Mouse (Mus musculus): ENCODE data around the gene Senp1. TPM values are rescaled to one million over a fixed set of nuclear protein-coding genes. Genes with fewer than 3 reads are reported as not detected.
A peak's percentile ranks its signal among the peaks of the same experiment; 100 is the strongest.

Senp1 gene
- polyA plus RNA-seq (2014; fragmentation: Nextera tagmentation; extraction: Ambion mirVana): 22.1 and 25.1 TPM in 2 replicates

DNA sequence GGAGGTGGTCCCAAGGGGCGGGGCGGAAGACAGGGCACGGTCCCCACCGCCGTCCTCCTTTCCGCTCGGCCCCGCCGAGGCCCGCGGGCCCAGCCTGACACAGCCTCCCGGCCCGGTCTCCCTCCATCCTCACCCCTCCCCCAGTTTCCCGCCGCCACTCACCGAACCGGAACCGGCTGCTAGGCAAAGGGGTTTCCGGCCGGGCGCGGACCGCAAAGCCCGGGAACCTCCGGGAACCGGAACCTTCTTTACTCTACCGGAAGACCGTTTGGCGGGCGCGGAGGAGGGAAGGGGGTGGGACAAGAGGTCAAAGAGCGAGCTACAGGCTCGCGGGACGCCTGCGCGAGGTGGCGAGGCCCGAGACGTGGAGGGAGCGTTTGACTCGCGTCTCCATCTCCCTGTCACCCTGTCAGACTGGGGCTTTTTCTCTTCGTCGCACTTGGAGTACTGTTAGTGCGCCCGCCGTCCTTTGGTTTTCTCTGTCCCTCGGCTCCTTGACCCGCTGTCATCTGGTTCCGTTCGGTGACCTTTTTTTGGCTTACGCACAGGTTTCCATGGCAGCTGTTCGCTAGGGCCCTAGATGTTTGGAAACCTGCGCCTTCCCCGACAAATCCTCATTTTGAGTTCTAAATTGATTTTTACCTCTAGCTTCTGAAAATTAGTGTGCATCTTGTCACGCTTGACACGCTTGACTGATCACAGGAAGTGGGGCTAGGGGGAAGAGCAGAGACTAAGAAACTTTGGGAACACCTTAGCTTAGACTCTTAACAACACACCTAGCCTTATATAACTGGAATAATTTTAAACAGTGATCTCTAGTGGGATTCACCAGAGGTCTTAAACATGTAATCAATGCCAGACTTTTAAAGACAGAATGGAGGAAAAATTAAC is at the start of gene Senp1:
Senp1 (minus strand) TSS at position 624 of the 891 bp plus-strand sequence.
- ATAC-seq (ENCODE audit: low read depth): peak; percentile 93
- Histone ChIP-seq H3K4me1 (ENCODE audit: control insufficient read depth, insufficient read depth, low read length) (peaks cover 12% of the 10 kb centered on the region), H3K27me3 (ENCODE audit: control insufficient read depth, insufficient read depth, low read length) (no peaks in the 10 kb centered on the region), H3K9ac (replicated peaks; ENCODE audit: low read depth, low read length) (peak within 1 kb of the TSS; percentile 87), H3K27ac (ENCODE audit: low read depth, low read length) (peak within 1 kb of the TSS; percentile 85), H3K36me3 (ENCODE audit: control insufficient read depth, insufficient read depth, low read length) (no peaks in the 10 kb centered on the region), H3K4me2 (ENCODE audit: low read depth, low read length) (peak within 1 kb of the TSS; percentile 64), H3K4me3 (ENCODE audit: low read depth, low read length) (peak within 1 kb of the TSS; percentile 81), H3K9me3 (ENCODE audit: control insufficient read depth, low read length) (no peaks in the 10 kb centered on the region)
- WGBS: under 1% methylated on average over 51 of the region's 58 CpGs

DNA sequence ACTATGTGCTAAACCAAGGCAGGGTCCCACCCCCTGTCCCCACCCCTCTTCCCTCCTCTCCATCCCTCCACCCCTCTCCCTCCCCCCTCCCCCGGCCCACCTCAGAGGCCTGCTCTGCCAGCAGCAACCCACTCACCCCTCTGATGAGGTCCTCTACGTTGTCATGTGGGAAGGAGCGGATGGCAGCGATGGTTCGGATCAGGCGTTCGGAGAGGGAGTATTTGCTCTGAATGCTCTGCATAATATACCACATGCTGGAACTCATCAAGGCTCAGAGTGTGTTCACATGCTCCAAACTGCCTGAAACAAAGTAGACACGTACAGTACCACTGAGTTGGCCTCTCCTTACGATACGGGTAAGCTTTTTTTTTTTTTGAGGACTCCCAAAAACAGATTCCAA is 49.0 kb upstream of the Senp1 start:
- Histone ChIP-seq H3K27ac (ENCODE audit: low read depth, low read length) (no peak overlapping the region), H3K9ac (replicated peaks; ENCODE audit: low read depth, low read length) (no peak overlapping the region), H3K27me3 (ENCODE audit: control insufficient read depth, insufficient read depth, low read length) (no peaks in the 10 kb centered on the region), H3K4me3 (ENCODE audit: low read depth, low read length) (no peak overlapping the region), H3K4me1 (ENCODE audit: control insufficient read depth, insufficient read depth, low read length) (peaks cover 13% of the 10 kb centered on the region), H3K9me3 (ENCODE audit: control insufficient read depth, low read length) (no peaks in the 10 kb centered on the region), H3K4me2 (ENCODE audit: low read depth, low read length) (no peak overlapping the region), H3K36me3 (ENCODE audit: control insufficient read depth, insufficient read depth, low read length) (peaks cover 22% of the 10 kb centered on the region)
- 83% methylated on average over 10 of the region's 10 CpGs for WGBS
- no peak for ATAC-seq (ENCODE audit: low read depth)

DNA sequence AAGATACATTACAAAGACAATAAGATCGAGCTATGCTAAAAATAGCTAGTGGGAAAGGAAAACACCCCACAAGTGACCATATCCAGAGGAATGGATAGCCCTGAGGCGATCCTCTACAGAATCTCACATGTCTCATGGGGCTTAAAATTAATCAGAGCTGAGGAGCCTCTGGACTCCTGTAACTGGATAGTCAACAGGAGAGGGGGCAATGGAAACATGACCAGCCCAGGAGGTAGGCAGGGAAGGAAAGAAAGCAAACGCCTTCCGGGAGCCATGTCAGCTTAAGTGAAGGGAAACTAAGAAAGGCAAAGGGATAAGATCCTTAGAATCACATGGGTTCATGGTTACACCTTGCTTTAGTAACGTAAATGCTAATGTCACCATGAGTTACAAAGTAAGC is 47.3 kb upstream of the Senp1 start:
- H3K9me3 ChIP-seq (ENCODE audit: control insufficient read depth, low read length): no peaks in the 10 kb centered on the region
- no peak overlapping the region for H3K27ac ChIP-seq (ENCODE audit: low read depth, low read length)
- H3K9ac ChIP-seq (replicated peaks; ENCODE audit: low read depth, low read length): no peak overlapping the region
- H3K4me3 ChIP-seq (ENCODE audit: low read depth, low read length): no peak overlapping the region
- 93% methylated on average over 5 of the region's 5 CpGs for WGBS
- peaks cover 10% of the 10 kb centered on the region for H3K4me1 ChIP-seq (ENCODE audit: control insufficient read depth, insufficient read depth, low read length)
- H3K4me2 ChIP-seq (ENCODE audit: low read depth, low read length): no peak overlapping the region
- no peak for ATAC-seq (ENCODE audit: low read depth)
- no peaks in the 10 kb centered on the region for H3K27me3 ChIP-seq (ENCODE audit: control insufficient read depth, insufficient read depth, low read length)
- H3K36me3 ChIP-seq (ENCODE audit: control insufficient read depth, insufficient read depth, low read length): peaks cover 35% of the 10 kb centered on the region

DNA sequence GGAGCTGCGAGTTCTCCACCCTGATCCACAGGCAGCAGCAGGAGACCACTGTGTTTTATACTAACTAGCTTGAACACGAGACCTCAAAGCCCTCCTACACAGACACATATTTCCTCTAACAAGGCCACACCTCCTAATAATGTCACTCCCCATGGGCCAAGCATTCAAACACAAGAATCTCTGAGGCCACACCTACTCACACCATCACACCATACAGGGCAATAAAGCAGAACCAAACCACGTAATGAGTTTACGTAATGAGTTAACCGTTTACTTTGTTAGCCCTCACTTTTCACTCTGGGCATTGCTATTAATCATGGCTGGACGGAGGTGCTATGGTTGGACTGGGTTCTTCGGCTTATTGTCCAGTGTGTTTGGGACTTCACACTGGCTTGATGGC is 46.2 kb upstream of the Senp1 start:
- H3K4me3 ChIP-seq (ENCODE audit: low read depth, low read length): no peak overlapping the region
- H3K27ac ChIP-seq (ENCODE audit: low read depth, low read length): no peak overlapping the region
- H3K27me3 ChIP-seq (ENCODE audit: control insufficient read depth, insufficient read depth, low read length): no peaks in the 10 kb centered on the region
- H3K9me3 ChIP-seq (ENCODE audit: control insufficient read depth, low read length): no peaks in the 10 kb centered on the region
- H3K4me2 ChIP-seq (ENCODE audit: low read depth, low read length): no peak overlapping the region
- ATAC-seq (ENCODE audit: low read depth): no peak
- no peak overlapping the region for H3K9ac ChIP-seq (replicated peaks; ENCODE audit: low read depth, low read length)
- peaks cover 40% of the 10 kb centered on the region for H3K36me3 ChIP-seq (ENCODE audit: control insufficient read depth, insufficient read depth, low read length)
- H3K4me1 ChIP-seq (ENCODE audit: control insufficient read depth, insufficient read depth, low read length): peaks cover 7% of the 10 kb centered on the region; the same call in 1 of the 2 replicates
- WGBS: 64% methylated on average over 7 of the region's 7 CpGs

DNA sequence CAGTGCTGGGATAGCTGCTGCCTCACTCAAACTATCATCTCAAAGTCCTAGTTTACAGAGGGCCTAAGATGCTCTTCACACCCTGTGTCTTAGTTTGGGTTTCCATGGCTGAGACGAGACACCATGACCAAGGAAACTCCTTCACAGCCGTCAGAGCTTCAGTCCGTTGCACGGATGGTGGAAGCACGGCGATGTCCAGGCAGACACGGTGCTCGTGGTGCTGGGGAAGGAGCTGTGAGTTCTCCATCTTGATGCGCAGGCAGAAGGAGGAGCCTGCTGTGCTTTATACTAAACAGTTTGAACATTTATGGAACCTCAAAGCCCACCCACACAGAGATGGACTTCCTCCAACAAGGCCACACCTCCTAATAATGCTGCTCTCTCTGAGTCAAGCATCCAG is 43.3 kb upstream of the Senp1 start:
- no peaks in the 10 kb centered on the region for H3K27me3 ChIP-seq (ENCODE audit: control insufficient read depth, insufficient read depth, low read length)
- H3K9ac ChIP-seq (replicated peaks; ENCODE audit: low read depth, low read length): no peak overlapping the region
- H3K27ac ChIP-seq (ENCODE audit: low read depth, low read length): no peak overlapping the region
- no peak for ATAC-seq (ENCODE audit: low read depth)
- no peaks in the 10 kb centered on the region for H3K4me1 ChIP-seq (ENCODE audit: control insufficient read depth, insufficient read depth, low read length)
- WGBS: 91% methylated on average over 9 of the region's 9 CpGs
- no peak overlapping the region for H3K4me3 ChIP-seq (ENCODE audit: low read depth, low read length)
- H3K9me3 ChIP-seq (ENCODE audit: control insufficient read depth, low read length): no peaks in the 10 kb centered on the region
- peaks cover 49% of the 10 kb centered on the region for H3K36me3 ChIP-seq (ENCODE audit: control insufficient read depth, insufficient read depth, low read length)
- H3K4me2 ChIP-seq (ENCODE audit: low read depth, low read length): no peak overlapping the region

DNA sequence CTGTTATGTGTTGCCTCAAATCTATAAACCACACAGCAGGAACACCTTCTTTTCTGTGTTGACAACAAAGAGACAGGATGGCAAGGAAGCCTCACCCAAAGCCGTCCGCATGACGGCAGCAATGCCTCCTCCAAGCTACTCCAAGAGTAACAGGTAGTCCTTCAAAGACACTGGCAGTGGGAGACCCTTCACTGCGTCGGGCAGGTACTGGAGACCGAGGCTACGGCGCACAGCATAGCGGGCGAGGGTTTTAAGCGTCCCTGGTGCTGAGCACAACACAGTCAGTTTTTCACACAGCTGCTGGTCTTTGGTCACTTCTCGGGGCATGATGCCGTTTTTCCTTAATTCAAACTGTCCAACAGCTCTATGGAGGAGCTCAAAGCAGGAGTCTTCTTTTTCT is 42.1 kb upstream of the Senp1 start:
- Histone ChIP-seq H3K27ac (ENCODE audit: low read depth, low read length) (no peak overlapping the region), H3K36me3 (ENCODE audit: control insufficient read depth, insufficient read depth, low read length) (peaks cover 47% of the 10 kb centered on the region), H3K9ac (replicated peaks; ENCODE audit: low read depth, low read length) (no peak overlapping the region), H3K9me3 (ENCODE audit: control insufficient read depth, low read length) (no peaks in the 10 kb centered on the region), H3K4me1 (ENCODE audit: control insufficient read depth, insufficient read depth, low read length) (no peaks in the 10 kb centered on the region), H3K4me3 (ENCODE audit: low read depth, low read length) (no peak overlapping the region), H3K27me3 (ENCODE audit: control insufficient read depth, insufficient read depth, low read length) (no peaks in the 10 kb centered on the region), H3K4me2 (ENCODE audit: low read depth, low read length) (no peak overlapping the region)
- WGBS: 95% methylated on average over 13 of the region's 13 CpGs
- ATAC-seq (ENCODE audit: low read depth): no peak

DNA sequence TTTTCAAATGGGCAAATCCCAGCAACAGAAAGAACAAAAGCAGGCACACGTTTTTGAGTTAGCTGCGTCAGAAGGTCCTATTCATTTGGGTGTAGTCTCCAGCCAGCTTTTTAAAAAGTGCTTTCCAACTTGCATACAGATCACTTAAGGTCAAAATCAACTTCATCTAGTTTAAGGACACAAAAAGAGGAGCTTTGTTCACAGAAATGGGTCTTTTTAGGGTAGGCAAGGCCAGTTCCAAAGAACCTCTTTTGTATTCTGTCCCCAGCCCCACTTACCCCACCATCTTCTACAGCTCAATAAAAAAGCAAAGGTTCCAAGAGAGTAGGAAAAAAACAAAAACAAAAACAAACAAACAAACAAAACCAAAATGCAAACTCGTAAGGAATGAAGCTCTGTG is 41.1 kb upstream of the Senp1 start:
- no peaks in the 10 kb centered on the region for H3K9me3 ChIP-seq (ENCODE audit: control insufficient read depth, low read length)
- 73% methylated on average over 3 of the region's 3 CpGs for WGBS
- H3K9ac ChIP-seq (replicated peaks; ENCODE audit: low read depth, low read length): no peak overlapping the region
- no peak overlapping the region for H3K27ac ChIP-seq (ENCODE audit: low read depth, low read length)
- no peaks in the 10 kb centered on the region for H3K4me1 ChIP-seq (ENCODE audit: control insufficient read depth, insufficient read depth, low read length)
- no peak overlapping the region for H3K4me2 ChIP-seq (ENCODE audit: low read depth, low read length)
- no peaks in the 10 kb centered on the region for H3K27me3 ChIP-seq (ENCODE audit: control insufficient read depth, insufficient read depth, low read length)
- H3K4me3 ChIP-seq (ENCODE audit: low read depth, low read length): no peak overlapping the region
- no peak for ATAC-seq (ENCODE audit: low read depth)
- peaks cover 46% of the 10 kb centered on the region for H3K36me3 ChIP-seq (ENCODE audit: control insufficient read depth, insufficient read depth, low read length)

DNA sequence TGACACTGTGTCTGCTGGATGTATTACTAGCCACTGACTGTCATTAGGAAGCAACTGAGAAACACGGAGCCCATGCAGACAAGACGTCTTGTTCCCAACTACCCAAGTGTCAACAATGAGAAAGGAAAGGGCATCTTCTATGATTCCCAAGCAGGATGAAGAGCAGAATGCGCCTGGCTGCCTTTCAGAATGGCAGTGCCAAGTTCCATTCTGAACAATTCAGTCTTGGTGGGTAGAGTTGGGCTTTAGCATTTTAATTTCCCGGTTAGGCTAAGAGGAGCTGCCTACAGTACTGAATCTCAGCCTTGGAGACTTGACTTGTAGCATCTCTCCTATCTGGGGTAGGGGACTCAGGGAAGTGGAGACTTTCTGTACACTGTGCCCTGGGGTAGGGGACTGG is 40.5 kb upstream of the Senp1 start:
- H3K9ac ChIP-seq (replicated peaks; ENCODE audit: low read depth, low read length): no peak overlapping the region
- H3K27me3 ChIP-seq (ENCODE audit: control insufficient read depth, insufficient read depth, low read length): no peaks in the 10 kb centered on the region
- no peaks in the 10 kb centered on the region for H3K9me3 ChIP-seq (ENCODE audit: control insufficient read depth, low read length)
- peaks cover 48% of the 10 kb centered on the region for H3K36me3 ChIP-seq (ENCODE audit: control insufficient read depth, insufficient read depth, low read length)
- ATAC-seq (ENCODE audit: low read depth): no peak
- WGBS: 86% methylated on average over 4 of the region's 4 CpGs
- H3K4me1 ChIP-seq (ENCODE audit: control insufficient read depth, insufficient read depth, low read length): no peaks in the 10 kb centered on the region
- no peak overlapping the region for H3K27ac ChIP-seq (ENCODE audit: low read depth, low read length)
- H3K4me2 ChIP-seq (ENCODE audit: low read depth, low read length): no peak overlapping the region
- H3K4me3 ChIP-seq (ENCODE audit: low read depth, low read length): no peak overlapping the region

DNA sequence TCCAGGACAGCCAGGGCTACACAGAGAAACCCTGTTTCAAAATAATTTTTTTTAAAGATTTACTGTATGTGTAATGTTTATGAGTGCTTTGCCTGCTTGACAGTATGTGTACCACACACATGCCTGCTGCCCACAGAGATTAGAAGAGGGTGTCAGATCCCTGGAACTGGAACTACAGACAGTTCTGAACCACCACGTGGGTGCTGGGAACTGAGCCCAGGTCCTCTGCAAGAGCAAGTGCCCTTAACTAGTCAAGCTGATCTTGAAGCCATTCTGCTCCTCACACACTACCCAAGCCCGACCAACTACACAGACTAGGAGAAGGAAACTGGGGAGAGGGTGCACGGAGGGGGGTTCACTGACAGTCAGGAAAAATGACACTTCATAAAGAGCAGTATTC is 39.9 kb upstream of the Senp1 start:
- no peak overlapping the region for H3K4me3 ChIP-seq (ENCODE audit: low read depth, low read length)
- ATAC-seq (ENCODE audit: low read depth): no peak
- no peak overlapping the region for H3K9ac ChIP-seq (replicated peaks; ENCODE audit: low read depth, low read length)
- peaks cover 47% of the 10 kb centered on the region for H3K36me3 ChIP-seq (ENCODE audit: control insufficient read depth, insufficient read depth, low read length)
- 85% methylated on average over 3 of the region's 3 CpGs for WGBS
- H3K4me2 ChIP-seq (ENCODE audit: low read depth, low read length): no peak overlapping the region
- no peaks in the 10 kb centered on the region for H3K27me3 ChIP-seq (ENCODE audit: control insufficient read depth, insufficient read depth, low read length)
- no peaks in the 10 kb centered on the region for H3K4me1 ChIP-seq (ENCODE audit: control insufficient read depth, insufficient read depth, low read length)
- H3K27ac ChIP-seq (ENCODE audit: low read depth, low read length): no peak overlapping the region
- no peaks in the 10 kb centered on the region for H3K9me3 ChIP-seq (ENCODE audit: control insufficient read depth, low read length)

All from neural tube, embryonic 14.5 days (tissue).